Mouse (Mus musculus) B cell, adult 2 months (primary cell): ENCODE measurements at regions not wholly inside any gene's neighbourhood (a gene's known extent, or its start where the extent isn't known, plus 50 kb on each side); places are given as distances from the start of the nearest gene placed in this dataset.
"Not testable (repeated sequence)": the region's sequence is repeated elsewhere in the genome, so short reads cannot be mapped to it uniquely, and the experiment has no call there.

Source experiments
- DNase-seq, 2 experiments: peaks; one replicate each; pipeline ENCODE4 v3.0.0; 2022

- no peak for DNase-seq
These were observed 76.8 kb upstream of the Smg1 start for GRCm38 (mm10) chr7:118320307-118320706.

GRCm38 (mm10) chr7:118318432-118319135 is 75.1 kb upstream of the Smg1 start:
- DNase-seq, result no peak

- DNase-seq, result not testable (repeated sequence)
These were observed 71.4 kb upstream of the Smg1 start for GRCm38 (mm10) chr7:118314886-118315285.

GRCm38 (mm10) chr7:118314228-118314658 is 70.8 kb upstream of the Smg1 start:
- DNase-seq, result no peak

GRCm38 (mm10) chr7:118313818-118314217 is 70.3 kb upstream of the Smg1 start:
- no peak for DNase-seq

- DNase-seq, result no peak
These were observed 66.3 kb upstream of the Smg1 start for GRCm38 (mm10) chr7:118309733-118310132.

- DNase-seq, result no peak
These were observed 65.4 kb upstream of the Smg1 start for GRCm38 (mm10) chr7:118308882-118309281.

DNA sequence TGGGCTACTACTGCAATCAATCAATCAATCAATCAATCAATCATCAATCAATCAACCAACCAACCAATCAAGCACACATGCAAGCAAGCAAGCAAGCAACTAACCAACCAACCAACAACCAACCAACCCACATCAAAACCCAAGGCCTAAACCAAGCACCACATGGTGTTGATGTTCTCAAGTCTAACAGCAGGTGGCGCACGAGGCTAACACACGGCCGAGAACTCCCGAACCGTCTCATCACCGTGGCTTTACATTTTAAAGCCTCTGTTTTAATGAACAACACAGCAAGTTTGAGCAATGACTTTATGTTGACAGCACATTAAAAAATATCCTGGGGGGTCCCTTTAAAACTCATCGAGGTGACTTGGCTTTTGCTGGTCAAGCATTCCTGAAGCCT is 61.3 kb upstream of the Smg1 start:
- DNase-seq, result peak; percentile 87 to 88

DNA sequence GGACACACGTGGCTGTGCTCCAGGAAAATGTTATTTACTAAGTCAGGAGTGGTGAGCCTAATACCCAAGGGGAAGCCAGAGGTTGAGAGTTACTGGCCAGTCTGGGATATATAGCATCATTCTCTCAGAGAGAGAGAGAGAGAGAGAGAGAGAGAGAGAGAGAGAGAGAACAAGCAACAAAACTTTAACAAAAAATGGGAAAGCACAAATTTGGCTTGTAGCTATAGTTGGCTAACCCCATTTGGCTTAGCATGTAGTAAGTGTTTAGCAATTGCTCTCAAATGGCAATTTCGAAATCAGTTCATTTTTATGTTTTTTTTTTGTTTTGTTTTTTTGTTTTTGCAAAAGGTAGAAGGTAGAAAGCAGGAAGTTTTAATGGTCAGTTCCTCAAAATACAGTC is 60.9 kb upstream of the Smg1 start:
- DNase-seq, result no peak

GRCm38 (mm10) chr7:118303921-118304320 is 60.5 kb upstream of the Smg1 start:
- no peak for DNase-seq

DNA sequence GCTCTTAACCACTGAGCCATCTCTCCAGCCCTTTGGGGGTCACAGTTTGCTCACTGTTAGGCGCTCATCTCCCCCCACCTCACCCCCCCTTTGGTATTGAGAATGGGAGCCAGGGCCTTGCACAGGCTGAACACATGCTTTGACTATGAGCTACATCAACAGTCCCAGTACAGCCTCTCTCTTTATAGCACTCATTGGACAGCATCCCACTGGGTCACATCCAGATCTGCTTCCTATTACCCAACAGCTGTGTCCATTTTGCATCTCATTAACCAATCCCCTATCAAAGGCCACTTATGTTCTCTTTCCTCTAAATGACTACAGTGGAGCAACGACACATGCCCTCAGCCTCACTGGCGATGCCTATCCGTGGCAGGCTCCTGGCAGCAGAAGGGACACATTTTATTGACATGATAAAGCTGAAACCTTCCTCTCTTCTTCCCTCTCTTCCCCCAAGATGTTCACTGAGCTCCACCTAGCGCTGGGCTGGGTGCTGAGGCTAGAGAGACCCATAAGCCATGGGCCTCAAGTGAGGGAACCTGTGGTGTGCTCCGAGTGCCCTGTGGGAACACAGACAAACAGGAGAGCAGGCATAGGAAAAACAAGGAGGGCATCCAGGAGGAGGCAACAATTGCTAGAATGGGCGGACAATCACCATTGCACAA is 57.3 kb upstream of the Smg1 start:
- DNase-seq, result no peak

GRCm38 (mm10) chr7:118297613-118298012 is 54.1 kb upstream of the Smg1 start:
- peak; percentile 75 to 78 for DNase-seq

DNA sequence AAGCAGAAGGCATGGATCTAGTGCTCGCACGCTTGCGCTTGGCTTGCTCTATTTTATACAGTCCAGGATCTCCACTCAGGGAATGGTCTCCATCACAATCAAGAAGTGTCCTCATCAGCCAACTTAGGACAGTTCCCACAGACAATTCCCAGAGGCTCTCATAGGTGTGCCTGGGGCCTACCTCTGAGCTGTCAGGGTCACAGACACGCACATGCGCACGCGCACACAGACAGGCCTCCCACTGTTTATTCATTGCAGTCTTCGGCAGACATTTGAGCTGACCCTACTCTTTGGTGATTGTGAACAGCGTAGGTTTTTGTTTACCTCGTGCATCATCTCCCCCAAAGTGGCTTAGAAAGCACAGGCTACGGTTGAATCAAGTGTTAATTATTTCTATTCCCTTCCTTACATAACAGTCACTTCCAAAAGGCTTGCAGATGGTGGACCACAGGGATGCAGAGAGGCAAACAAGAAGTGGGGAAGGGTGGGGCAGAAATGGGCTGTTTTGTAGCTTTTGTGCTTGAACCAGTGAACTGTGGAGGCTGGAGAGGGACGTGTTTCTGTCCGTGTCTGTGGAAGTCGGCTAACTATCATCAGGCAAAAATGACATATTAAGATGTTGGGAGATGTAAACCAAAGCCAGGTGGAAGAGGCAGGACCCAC is 53.5 kb upstream of the Smg1 start:
- no peak for DNase-seq

DNA sequence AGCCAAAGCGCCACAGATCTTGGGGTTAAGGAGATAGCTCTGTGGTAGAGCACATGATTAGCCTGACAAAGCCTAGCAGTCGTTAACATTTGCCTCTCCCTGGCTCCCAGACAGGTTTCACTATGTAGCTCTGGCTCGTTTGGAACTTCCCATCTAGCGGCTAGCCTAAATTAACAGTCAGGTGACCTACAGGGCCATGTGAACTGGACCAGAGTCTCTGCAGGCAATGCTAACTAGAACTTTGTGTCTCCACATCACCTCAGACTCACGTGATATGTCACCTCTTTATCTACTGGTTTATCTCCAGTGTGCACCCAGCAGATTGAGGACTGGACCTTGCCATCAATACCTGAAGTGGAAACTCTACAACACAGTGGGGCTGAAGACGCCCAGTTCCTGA is 52.4 kb upstream of the Smg1 start:
- DNase-seq, result no peak

- DNase-seq, result peak; percentile 85 to 88
These were observed 51.8 kb upstream of the Smg1 start for GRCm38 (mm10) chr7:118295275-118295674.

- DNase-seq, result peak; percentile 75 to 79
These were observed 51.2 kb upstream of the Smg1 start for GRCm38 (mm10) chr7:118294637-118295036.
